Mouse (Mus musculus): Measurements from ENCODE around the gene Pex19. TPM values are rescaled to one million over a fixed set of nuclear protein-coding genes. Genes with fewer than 3 reads are reported as not detected.

Gene Pex19
- polyA plus RNA-seq, 1 experiment from 2014 or later: 169 TPM

- peak overlapping the region; percentile 55; the same call in 1 of the 2 replicates for H3K27ac ChIP-seq
- WGBS: 83% methylated on average over 4 of the region's 4 CpGs
- no peak overlapping the region for H3K4me2 ChIP-seq (replicated peaks)
- ATAC-seq (ENCODE audit: insufficient number of reproducible peaks, insufficient read depth, low FRiP score, low TSS enrichment): no peak
- no peak overlapping the region for H3K9ac ChIP-seq
- H3K4me1 ChIP-seq: no peaks in the 10 kb centered on the region
- H3K27me3 ChIP-seq: no peaks in the 10 kb centered on the region
- peaks cover 63% of the 10 kb centered on the region for H3K36me3 ChIP-seq
- no peak overlapping the region for H3K4me3 ChIP-seq
- no peaks in the 10 kb centered on the region for H3K9me3 ChIP-seq
These were observed 7.5 kb downstream of the Pex19 start for GRCm38 (mm10) chr1:172134072-172134471.

GRCm38 (mm10) chr1:172140160-172140559 lies 13.6 kb downstream of the Pex19 start:
- Histone ChIP-seq H3K27ac (no peak overlapping the region), H3K4me3 (no peak overlapping the region), H3K9me3 (no peaks in the 10 kb centered on the region), H3K36me3 (peaks cover 5% of the 10 kb centered on the region), H3K4me2 (replicated peaks) (no peak overlapping the region), H3K9ac (no peak overlapping the region), H3K27me3 (no peaks in the 10 kb centered on the region), H3K4me1 (no peaks in the 10 kb centered on the region)
- no peak for ATAC-seq (ENCODE audit: insufficient number of reproducible peaks, insufficient read depth, low FRiP score, low TSS enrichment)
- 71% methylated on average over 2 of the region's 2 CpGs for WGBS

GRCm38 (mm10) chr1:172140825-172141224 lies 14.3 kb downstream of the Pex19 start:
- no peak overlapping the region for H3K4me3 ChIP-seq
- no peak for ATAC-seq (ENCODE audit: insufficient number of reproducible peaks, insufficient read depth, low FRiP score, low TSS enrichment)
- no peaks in the 10 kb centered on the region for H3K4me1 ChIP-seq
- no peak overlapping the region for H3K4me2 ChIP-seq (replicated peaks)
- 100% methylated on average over 1 of the region's 1 CpGs for WGBS
- no peaks in the 10 kb centered on the region for H3K9me3 ChIP-seq
- H3K36me3 ChIP-seq: peaks cover 1% of the 10 kb centered on the region
- no peaks in the 10 kb centered on the region for H3K27me3 ChIP-seq
- H3K27ac ChIP-seq: no peak overlapping the region
- H3K9ac ChIP-seq: no peak overlapping the region

DNA sequence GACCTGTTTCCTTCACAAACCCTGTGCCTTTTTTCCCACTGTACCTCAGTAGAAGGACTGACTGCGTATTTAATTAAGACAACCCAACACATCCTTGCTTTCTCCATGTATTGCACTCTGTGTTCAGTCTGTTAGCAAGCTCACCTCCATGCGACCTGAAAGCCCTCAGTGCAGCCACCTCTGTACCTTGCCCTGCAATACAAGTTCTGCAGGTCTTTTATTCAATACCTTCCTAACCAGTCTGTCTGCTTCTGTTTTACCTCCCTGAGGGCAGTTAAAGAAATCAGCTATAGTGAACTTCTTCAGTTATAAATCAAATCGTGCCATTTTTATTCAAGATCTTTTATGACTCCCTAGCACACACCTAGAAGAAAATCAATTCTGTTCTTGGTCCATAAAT lies 15.0 kb downstream of the Pex19 start:
- no peak overlapping the region for H3K27ac ChIP-seq
- no peak for ATAC-seq (ENCODE audit: insufficient number of reproducible peaks, insufficient read depth, low FRiP score, low TSS enrichment)
- 82% methylated on average over 3 of the region's 3 CpGs for WGBS

DNA sequence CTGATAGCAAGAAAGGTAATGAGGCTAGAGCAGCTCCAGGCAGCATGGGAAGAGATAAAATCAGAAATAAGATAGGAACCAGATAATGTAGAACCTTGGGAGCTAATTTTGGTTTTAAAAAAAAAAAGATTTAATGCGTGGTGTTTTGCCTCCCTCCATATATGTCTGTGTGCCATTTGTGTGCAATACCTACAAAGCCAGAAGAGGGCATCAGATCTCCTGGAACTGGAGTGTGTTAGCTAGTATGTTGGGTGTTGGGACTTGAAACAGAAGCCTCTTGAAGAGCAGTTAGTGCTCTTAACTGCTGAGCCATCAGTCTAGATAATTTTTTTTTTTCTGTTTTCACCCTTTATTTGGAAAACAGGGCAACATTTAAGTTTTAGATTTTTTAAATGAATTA lies 17.0 kb downstream of the Pex19 start:
- Histone ChIP-seq H3K27me3 (no peaks in the 10 kb centered on the region), H3K9me3 (no peaks in the 10 kb centered on the region), H3K4me3 (no peak overlapping the region), H3K4me2 (replicated peaks) (no peak overlapping the region), H3K9ac (no peak overlapping the region; the same call in 1 of the 2 replicates), H3K36me3 (no peaks in the 10 kb centered on the region), H3K27ac (no peak overlapping the region), H3K4me1 (no peaks in the 10 kb centered on the region)
- ATAC-seq (ENCODE audit: insufficient number of reproducible peaks, insufficient read depth, low FRiP score, low TSS enrichment): no peak
- WGBS: 30% methylated on average over 1 of the region's 1 CpGs

More for the DNA sequence above, 15.0 kb downstream of the Pex19 start:
- Histone ChIP-seq H3K4me3 (no peak overlapping the region), H3K36me3 (no peaks in the 10 kb centered on the region), H3K4me1 (no peaks in the 10 kb centered on the region), H3K9ac (no peak overlapping the region), H3K4me2 (replicated peaks) (no peak overlapping the region), H3K27me3 (no peaks in the 10 kb centered on the region), H3K9me3 (no peaks in the 10 kb centered on the region)

DNA sequence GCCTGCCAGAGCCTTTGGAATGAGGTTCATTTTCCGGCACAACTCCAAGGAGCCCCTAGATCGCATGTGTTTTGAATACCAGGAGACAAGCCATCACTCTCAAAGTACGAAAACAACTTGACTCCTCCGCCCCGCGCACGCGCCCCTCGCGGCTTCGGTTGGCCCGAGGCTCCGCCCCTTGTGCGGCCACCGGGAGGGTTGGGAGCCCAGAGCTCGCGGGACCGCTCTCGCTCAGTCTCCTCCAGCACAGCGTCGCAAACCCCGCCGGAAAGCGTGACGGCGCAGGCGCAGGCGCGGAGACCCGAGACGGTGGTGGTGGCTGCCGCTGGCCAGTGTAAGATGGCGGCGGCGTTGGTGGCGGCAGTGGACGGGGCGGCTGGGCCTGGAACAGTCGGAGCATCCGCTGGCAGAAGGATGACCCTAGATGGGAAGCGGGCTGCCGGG lies 21.3 kb downstream of the Pex19 start, which contains the start of gene Dcaf8:
Gene Dcaf8, plus strand, starts transcription at position 250 of the 444 bp plus-strand sequence.
- Histone ChIP-seq H3K4me2 (replicated peaks) (peak within 1 kb of the TSS; percentile 64), H3K4me3 (peak within 1 kb of the TSS; percentile 89), H3K9ac (peak within 1 kb of the TSS; percentile 98), H3K36me3 (peaks cover 23% of the 10 kb centered on the region), H3K4me1 (peaks cover 6% of the 10 kb centered on the region; the same call in 1 of the 2 replicates), H3K27ac (peak within 1 kb of the TSS; percentile 97), H3K9me3 (no peaks in the 10 kb centered on the region), H3K27me3 (no peaks in the 10 kb centered on the region)
- ATAC-seq (ENCODE audit: insufficient number of reproducible peaks, insufficient read depth, low FRiP score, low TSS enrichment): peak; percentile 99
- WGBS: under 1% methylated on average over 39 of the region's 42 CpGs

GRCm38 (mm10) chr1:172148279-172148954 lies 21.9 kb downstream of the Pex19 start:
- Histone ChIP-seq H3K9me3 (no peaks in the 10 kb centered on the region), H3K27me3 (no peaks in the 10 kb centered on the region), H3K4me2 (replicated peaks) (peak overlapping the region; percentile 64), H3K36me3 (peaks cover 28% of the 10 kb centered on the region), H3K4me1 (peaks cover 6% of the 10 kb centered on the region; the same call in 1 of the 2 replicates), H3K4me3 (peak overlapping the region; percentile 89), H3K27ac (peak overlapping the region; percentile 97), H3K9ac (peak overlapping the region; percentile 98)
- peak; percentile 44 for ATAC-seq (ENCODE audit: insufficient number of reproducible peaks, insufficient read depth, low FRiP score, low TSS enrichment)
- under 1% methylated on average over 40 of the region's 40 CpGs for WGBS

DNA sequence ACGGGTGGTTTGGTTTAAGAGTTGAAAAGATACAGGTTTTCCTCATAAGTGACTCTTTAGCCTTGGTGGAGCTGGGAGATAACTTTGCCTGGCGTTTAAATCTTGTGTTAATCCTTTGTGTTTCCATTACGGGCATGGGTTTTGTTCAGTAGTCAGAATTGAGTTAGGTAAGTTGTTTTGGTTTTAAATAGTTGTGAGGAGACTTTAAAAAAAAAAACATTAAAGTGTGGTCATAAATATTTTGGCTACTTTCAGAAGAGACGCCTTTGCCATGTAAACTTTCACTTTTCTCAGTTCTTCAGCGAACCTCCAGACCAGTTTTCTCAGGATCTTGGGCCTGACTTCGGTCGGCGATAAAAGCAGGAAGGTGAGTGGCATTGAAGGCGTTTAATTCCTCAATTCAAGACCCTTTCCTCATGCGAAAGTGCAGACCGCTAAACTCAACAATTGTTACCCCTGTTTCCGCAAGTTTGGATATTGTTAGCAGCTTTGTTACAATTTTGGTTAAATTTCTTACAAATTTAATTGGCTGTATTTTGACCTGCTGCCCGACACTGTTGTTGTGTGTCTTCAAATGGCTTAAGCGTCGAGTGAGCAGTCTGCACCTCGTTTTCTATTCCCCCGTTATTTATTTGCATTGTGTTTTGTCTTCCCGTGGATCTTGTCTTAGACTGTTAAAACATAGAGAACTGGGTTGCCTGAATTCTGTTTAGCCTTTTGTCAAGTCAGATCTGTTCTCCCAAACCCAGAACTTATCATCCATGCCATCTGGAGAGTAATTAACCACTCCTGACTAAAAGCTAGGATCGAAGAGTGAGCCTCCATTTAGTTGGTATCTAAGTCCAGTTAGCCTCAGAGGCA lies 22.6 kb downstream of the Pex19 start:
- no peak for ATAC-seq (ENCODE audit: insufficient number of reproducible peaks, insufficient read depth, low FRiP score, low TSS enrichment)
- H3K9me3 ChIP-seq: no peaks in the 10 kb centered on the region
- 18% methylated on average over 19 of the region's 19 CpGs for WGBS
- H3K4me2 ChIP-seq (replicated peaks): peak overlapping the region; percentile 64
- H3K4me1 ChIP-seq: peaks cover 6% of the 10 kb centered on the region; the same call in 1 of the 2 replicates
- H3K27ac ChIP-seq: peak overlapping the region; percentile 97
- peaks cover 36% of the 10 kb centered on the region for H3K36me3 ChIP-seq
- H3K9ac ChIP-seq: peak overlapping the region; percentile 98
- H3K4me3 ChIP-seq: peak overlapping the region; percentile 89
- no peaks in the 10 kb centered on the region for H3K27me3 ChIP-seq

DNA sequence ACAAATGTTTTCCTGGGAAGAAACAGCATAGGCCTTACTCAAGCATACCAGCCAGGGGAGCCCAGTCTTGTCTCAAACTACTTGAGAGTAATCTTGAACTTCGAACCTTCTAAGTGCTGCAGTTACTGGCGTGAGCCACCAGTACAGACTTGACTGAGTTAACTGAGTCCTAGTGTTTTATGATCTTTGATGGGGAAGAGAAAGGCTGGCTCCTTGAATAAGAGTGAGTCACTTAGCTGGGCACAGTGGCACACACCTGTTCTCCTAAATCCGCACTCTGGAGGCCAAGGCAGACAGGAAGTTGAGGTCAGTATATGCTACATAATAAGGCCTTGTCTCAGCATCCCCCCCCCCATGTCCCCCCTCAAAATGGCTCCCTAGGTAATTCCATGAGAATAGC lies 28.0 kb downstream of the Pex19 start:
- peaks cover 6% of the 10 kb centered on the region; the same call in 1 of the 2 replicates for H3K4me1 ChIP-seq
- no peaks in the 10 kb centered on the region for H3K27me3 ChIP-seq
- H3K4me2 ChIP-seq (replicated peaks): no peak overlapping the region
- no peak for ATAC-seq (ENCODE audit: insufficient number of reproducible peaks, insufficient read depth, low FRiP score, low TSS enrichment)
- H3K9ac ChIP-seq: no peak overlapping the region
- H3K4me3 ChIP-seq: no peak overlapping the region
- H3K36me3 ChIP-seq: peaks cover 60% of the 10 kb centered on the region
- H3K9me3 ChIP-seq: no peaks in the 10 kb centered on the region
- WGBS: 90% methylated on average over 3 of the region's 3 CpGs
- no peak overlapping the region for H3K27ac ChIP-seq

GRCm38 (mm10) chr1:172155518-172155917 lies 29.0 kb downstream of the Pex19 start:
- ATAC-seq (ENCODE audit: insufficient number of reproducible peaks, insufficient read depth, low FRiP score, low TSS enrichment): no peak
- no peak overlapping the region for H3K9ac ChIP-seq
- WGBS: over 99% methylated on average over 3 of the region's 3 CpGs

GRCm38 (mm10) chr1:172159970-172160369 lies 33.4 kb downstream of the Pex19 start:
- Histone ChIP-seq H3K4me1 (no peaks in the 10 kb centered on the region), H3K4me2 (replicated peaks) (no peak overlapping the region), H3K27ac (no peak overlapping the region), H3K9ac (no peak overlapping the region), H3K9me3 (no peaks in the 10 kb centered on the region), H3K36me3 (peaks cover 16% of the 10 kb centered on the region), H3K4me3 (no peak overlapping the region), H3K27me3 (no peaks in the 10 kb centered on the region)
- ATAC-seq (ENCODE audit: insufficient number of reproducible peaks, insufficient read depth, low FRiP score, low TSS enrichment): no peak
- 66% methylated on average over 4 of the region's 4 CpGs for WGBS

More at GRCm38 (mm10) chr1:172155518-172155917, 29.0 kb downstream of the Pex19 start:
- peaks cover 55% of the 10 kb centered on the region for H3K36me3 ChIP-seq
- no peaks in the 10 kb centered on the region for H3K27me3 ChIP-seq
- H3K27ac ChIP-seq: no peak overlapping the region
- no peaks in the 10 kb centered on the region for H3K4me1 ChIP-seq
- H3K9me3 ChIP-seq: no peaks in the 10 kb centered on the region
- no peak overlapping the region for H3K4me3 ChIP-seq
- H3K4me2 ChIP-seq (replicated peaks): no peak overlapping the region
